Mouse (Mus musculus) cerebellum, adult 2 months (tissue): Measurements from ENCODE around the gene Cpsf4l.

Experiments
- CTCF ChIP-seq: fragments of 200-500 bp; IDR thresholded peaks from 2 replicates; pipeline ENCODE4 v1.5.1; 2011; ENCODE audit warnings: low read depth, mild to moderate bottlenecking, control low read depth, low read length, moderate library complexity, borderline replicate concordance; ENCODE audit not compliant: insufficient read depth
- POLR2A ChIP-seq: fragments of 200-500 bp; IDR thresholded peaks from 2 replicates; pipeline ENCODE4 v1.6.1; 2011; ENCODE audit warnings: low read length, control low read depth, borderline replicate concordance; ENCODE audit not compliant: insufficient read depth

DNA sequence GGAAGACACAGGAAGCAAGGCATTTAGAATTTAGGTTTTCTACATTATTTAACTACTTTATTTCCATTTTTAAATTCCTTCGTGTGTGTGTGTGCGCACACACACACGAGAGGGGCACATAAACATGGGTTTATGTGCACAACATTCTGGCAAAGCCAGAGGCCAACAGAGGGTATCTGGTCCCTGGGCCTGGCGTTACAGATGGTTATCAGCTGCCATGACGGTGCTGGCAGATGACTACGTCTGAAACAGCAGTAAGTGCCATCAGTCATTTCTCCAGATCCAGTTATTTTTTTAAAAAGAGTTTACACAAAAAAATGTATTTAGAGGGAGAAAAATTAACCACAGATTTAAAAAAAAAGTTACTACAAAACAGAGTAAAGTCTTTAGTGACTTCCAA is 43.6 kb downstream of the Cpsf4l start:
- no peak for TF ChIP-seq POLR2A
- TF ChIP-seq CTCF, result no peak
